Mouse (Mus musculus) cortical plate, adult 2 months (tissue): ENCODE data around the gene Selenon. TPM values are rescaled to one million over a fixed set of nuclear protein-coding genes. Genes with fewer than 3 reads are reported as not detected.
A peak's percentile ranks its signal among the peaks of the same experiment; 100 is the strongest.

Experiments
- H3K27ac ChIP-seq: fragments of 200-500 bp; 2 replicates; pipeline ENCODE4 v1.5.1; 2012; ENCODE audit warnings: low read length, control low read depth, inconsistent platforms; ENCODE audit not compliant: insufficient read depth
- H3K4me1 ChIP-seq: fragments of 200-500 bp; 2 replicates; pipeline ENCODE4 v1.6.1; 2011; ENCODE audit warnings: low read length; ENCODE audit not compliant: control insufficient read depth, insufficient read depth
- H3K4me3 ChIP-seq: fragments of 200-500 bp; 2 replicates; pipeline ENCODE4 v1.5.1; 2011; ENCODE audit warnings: mild to moderate bottlenecking, low read length, control low read depth; ENCODE audit not compliant: insufficient read depth
- CTCF ChIP-seq: fragments of 200-500 bp; IDR thresholded peaks from 2 replicates; pipeline ENCODE4 v1.5.1; 2011; ENCODE audit warnings: mild to moderate bottlenecking, control low read depth, low read length; ENCODE audit not compliant: insufficient read depth; ENCODE audit errors: extremely low read depth
- POLR2A ChIP-seq: fragments of 200-500 bp; IDR thresholded peaks from 2 replicates; pipeline ENCODE4 v1.6.1; 2011; ENCODE audit warnings: mild to moderate bottlenecking, low read length, control low read depth; ENCODE audit not compliant: insufficient read depth; ENCODE audit errors: extremely low read depth
- polyA plus RNA-seq: library from polyadenylated mRNA; depleted of rRNA; stranded (reverse); fragments of >200 nt; gene quantifications from 2 replicates; pipeline ENCODE4 v1.2.3, GENCODE M21; 2012

Gene Selenon
- polyA plus RNA-seq, 1 experiment = 19.0 TPM

- Histone ChIP-seq H3K27ac (no peak overlapping the region), H3K4me3 (no peak overlapping the region), H3K4me1 (peaks cover 5% of the 10 kb centered on the region)
- TF ChIP-seq CTCF = no peak
- no peak for TF ChIP-seq POLR2A
Observed at GRCm38 (mm10) chr4:134514309-134514930, 37.5 kb downstream of the Selenon start.

- no peak overlapping the region for H3K4me3 ChIP-seq
- H3K27ac ChIP-seq = no peak overlapping the region
- peaks cover 5% of the 10 kb centered on the region for H3K4me1 ChIP-seq
- TF ChIP-seq CTCF = peak; percentile 2; the same call in 1 of the 2 replicates
- no peak for TF ChIP-seq POLR2A
Observed at GRCm38 (mm10) chr4:134512798-134513197, 39.2 kb downstream of the Selenon start.

- no peak overlapping the region for H3K4me3 ChIP-seq
- TF ChIP-seq POLR2A = no peak
- no peak for TF ChIP-seq CTCF
- H3K27ac ChIP-seq = no peak overlapping the region
- H3K4me1 ChIP-seq = no peaks in the 10 kb centered on the region
Observed at GRCm38 (mm10) chr4:134511730-134512129, 40.2 kb downstream of the Selenon start.

GRCm38 (mm10) chr4:134510845-134511411 lies 41.0 kb downstream of the Selenon start, which contains the start of gene Aunip:
Gene Aunip (plus strand): TSS chr4:134510999.
- Histone ChIP-seq H3K4me3 (peak within 1 kb of the TSS; percentile 12), H3K4me1 (no peaks in the 10 kb centered on the region), H3K27ac (no peak within 1 kb of the TSS)
- no peak for TF ChIP-seq POLR2A
- no peak for TF ChIP-seq CTCF

- Histone ChIP-seq H3K27ac (no peak overlapping the region), H3K4me3 (0 out of 2 replicates have a peak overlapping the region, but pooled peaks have one; percentile 12), H3K4me1 (no peaks in the 10 kb centered on the region)
- TF ChIP-seq CTCF (no peak), POLR2A (no peak)
Observed at GRCm38 (mm10) chr4:134510396-134510795, 41.6 kb downstream of the Selenon start.

- H3K27ac ChIP-seq = no peak overlapping the region
- TF ChIP-seq POLR2A (no peak), CTCF (no peak)
- H3K4me3 ChIP-seq = no peak overlapping the region
- H3K4me1 ChIP-seq = no peaks in the 10 kb centered on the region
Observed at GRCm38 (mm10) chr4:134506713-134507112, 45.3 kb downstream of the Selenon start.

GRCm38 (mm10) chr4:134505966-134506594 lies 45.9 kb downstream of the Selenon start:
- H3K4me3 ChIP-seq = no peak overlapping the region
- TF ChIP-seq CTCF = no peak
- TF ChIP-seq POLR2A = no peak
- H3K27ac ChIP-seq = no peak overlapping the region
- no peaks in the 10 kb centered on the region for H3K4me1 ChIP-seq

GRCm38 (mm10) chr4:134505303-134505789 lies 46.6 kb downstream of the Selenon start:
- no peak overlapping the region for H3K27ac ChIP-seq
- no peak for TF ChIP-seq CTCF
- no peak for TF ChIP-seq POLR2A

GRCm38 (mm10) chr4:134503686-134504357 lies 48.1 kb downstream of the Selenon start:
- Histone ChIP-seq H3K4me1 (no peaks in the 10 kb centered on the region), H3K27ac (no peak overlapping the region), H3K4me3 (no peak overlapping the region)
- TF ChIP-seq CTCF (no peak), POLR2A (no peak)

More at GRCm38 (mm10) chr4:134505303-134505789, 46.6 kb downstream of the Selenon start:
- no peaks in the 10 kb centered on the region for H3K4me1 ChIP-seq
- no peak overlapping the region for H3K4me3 ChIP-seq
